Comparison of ENCODE assay signal across 10 mouse cellular contexts in genomic region chr8:120124836-120125389, GRCm38 (mm10). TPM values are rescaled to one million over a fixed set of nuclear protein-coding genes. Genes with fewer than 3 reads are reported as not detected.
DNase-seq lines count a peak whose midpoint lies in the region; ATAC-seq and TF ChIP-seq lines count a peak whose summit lies in the region.
"Had no signal": no experiment of that assay in that cellular context is flagged by ENCODE, and none has a peak within 500 bp of the region (broad histone marks: within the 10 kb centered on the region; RNA-seq: fewer than 3 reads in every experiment).

No protein-coding gene starts in this region.

- TF ChIP-seq POLR2A in brain, embryonic 14.5 days (IDR thresholded peaks at IDR 0.05; ENCODE audit: borderline replicate concordance, extremely low read depth, insufficient read depth, insufficient read length, poor library complexity, severe bottlenecking), result no peak

- ATAC-seq in heart, embryonic 15.5 days (replicated peaks; ENCODE audit: insufficient number of reproducible peaks, insufficient read depth, low FRiP score, low read depth), result no peak
- peak; percentile 19; the same call in 1 of the 2 replicates for ATAC-seq in forebrain, embryonic 13.5 days
- ATAC-seq: activated CD4-positive, CD25-positive, alpha-beta regulatory T cell, adult 4 months; liver, embryonic 12.5 days had no signal

- no peaks in the 10 kb centered on the region for H3K9me3 ChIP-seq in heart, embryonic 15.5 days (replicated peaks)
- H3K9me3 ChIP-seq in forebrain, embryonic 13.5 days (replicated peaks), result no peaks in the 10 kb centered on the region
- no peaks in the 10 kb centered on the region for H3K9me3 ChIP-seq in midbrain, embryonic 10.5 days (replicated peaks)
- H3K9me3 ChIP-seq: liver, embryonic 12.5 days had no signal

- H3K4me3 ChIP-seq in heart, embryonic 15.5 days, result no peak overlapping the region
- no peak overlapping the region for H3K4me3 ChIP-seq in forebrain, embryonic 13.5 days
- no peak overlapping the region for H3K4me3 ChIP-seq in midbrain, embryonic 10.5 days
- H3K4me3 ChIP-seq: liver, embryonic 12.5 days had no signal

- TF ChIP-seq CTCF in brain, embryonic 14.5 days (IDR thresholded peaks at IDR 0.05; ENCODE audit: borderline replicate concordance, extremely low read depth, insufficient read depth, insufficient read length), result no peak

- no peak overlapping the region for H3K9ac ChIP-seq in heart, embryonic 15.5 days
- no peak overlapping the region for H3K9ac ChIP-seq in forebrain, embryonic 13.5 days
- H3K9ac ChIP-seq: liver, embryonic 12.5 days had no signal

- H3K4me2 ChIP-seq in heart, embryonic 15.5 days, result no peak overlapping the region
- H3K4me2 ChIP-seq in forebrain, embryonic 13.5 days, result no peak overlapping the region
- H3K4me2 ChIP-seq: liver, embryonic 12.5 days had no signal

- peaks cover 80% of the 10 kb centered on the region for H3K4me1 ChIP-seq in heart, embryonic 15.5 days (replicated peaks)
- H3K4me1 ChIP-seq in forebrain, embryonic 13.5 days, result peaks cover 27% of the 10 kb centered on the region
- peaks cover 68% of the 10 kb centered on the region for H3K4me1 ChIP-seq in midbrain, embryonic 10.5 days

- 72% methylated on average over 7 of the region's 7 CpGs for WGBS in heart, embryonic 15.5 days
- 43% methylated on average over 7 of the region's 7 CpGs for WGBS in forebrain, embryonic 13.5 days
- WGBS in midbrain, embryonic 10.5 days, result 53% methylated on average over 7 of the region's 7 CpGs

- peak overlapping the region; percentile 20; the same call in 1 of the 2 replicates for H3K27ac ChIP-seq in heart, embryonic 15.5 days
- no peak overlapping the region for H3K27ac ChIP-seq in forebrain, embryonic 13.5 days
- peak overlapping the region; percentile 63 for H3K27ac ChIP-seq in midbrain, embryonic 10.5 days (replicated peaks)
- H3K27ac ChIP-seq: liver, embryonic 12.5 days had no signal

- no peak for DNase-seq in heart, adult 9 months (ENCODE audit: low spot score in 2 of 2)
- peak; percentile 76 for DNase-seq in brain, embryonic 14.5 days (ENCODE audit: low read depth)
- peak; percentile 60 for DNase-seq in midbrain, embryonic 10.5 days (ENCODE audit: low spot score)
- no peak for DNase-seq in adrenal gland, postnatal 4 days (ENCODE audit: low spot score in 2 of 2)
- no peak for DNase-seq in yolk sac, embryonic 10.5 days (ENCODE audit: low spot score)
- DNase-seq: thymus, postnatal 14 days had no signal

- H3K36me3 ChIP-seq in heart, embryonic 15.5 days, result no peaks in the 10 kb centered on the region
- no peaks in the 10 kb centered on the region for H3K36me3 ChIP-seq in forebrain, embryonic 13.5 days (ENCODE audit: poor library complexity, severe bottlenecking)
- no peaks in the 10 kb centered on the region for H3K36me3 ChIP-seq in midbrain, embryonic 10.5 days
- H3K36me3 ChIP-seq: liver, embryonic 12.5 days had no signal

- no peaks in the 10 kb centered on the region for H3K27me3 ChIP-seq in heart, embryonic 15.5 days
- no peaks in the 10 kb centered on the region for H3K27me3 ChIP-seq in forebrain, embryonic 13.5 days
- H3K27me3 ChIP-seq in midbrain, embryonic 10.5 days (ENCODE audit: low read depth, poor library complexity, severe bottlenecking), result peaks cover 6% of the 10 kb centered on the region; the same call in 1 of the 2 replicates

RNA-seq across cellular contexts. Expression of gene 6430548M08Rik, which starts 11.0 kb away (rescaled TPM):
- polyA plus RNA-seq in heart, embryonic 15.5 days (2015; fragmentation: Nextera tagmentation; extraction: Ambion mirVana), result 6.6 and 8.3 TPM in 2 replicates
- 23.5 and 32.6 TPM in 2 replicates for polyA plus RNA-seq in brain, embryonic 14.5 days (2012; rRNA removed)
- 14.4 and 15.7 TPM in 2 replicates for polyA plus RNA-seq in forebrain, embryonic 13.5 days (2015; fragmentation: Nextera tagmentation; extraction: Ambion mirVana)
- polyA plus RNA-seq in midbrain, embryonic 10.5 days (2016; fragmentation: Nextera tagmentation; extraction: Ambion mirVana), result 5.8 and 11.0 TPM in 2 replicates
- 10 to 100 TPM; 52.7 to 59.3 TPM for total RNA-seq in adrenal gland, postnatal 4 days (2021)
- polyA plus RNA-seq: activated CD4-positive, CD25-positive, alpha-beta regulatory T cell, adult 4 months had no signal

RNA-seq across cellular contexts. Expression of gene Zdhhc7, which starts 23.6 kb away (rescaled TPM):
- polyA plus RNA-seq in heart, embryonic 15.5 days (2015; fragmentation: Nextera tagmentation; extraction: Ambion mirVana), result 30.7 and 38.6 TPM in 2 replicates
- polyA plus RNA-seq in brain, embryonic 14.5 days (2012; rRNA removed), result 35.1 and 36.6 TPM in 2 replicates
- 23.4 and 30.6 TPM in 2 replicates for polyA plus RNA-seq in forebrain, embryonic 13.5 days (2015; fragmentation: Nextera tagmentation; extraction: Ambion mirVana)
- 34.5 and 38.4 TPM in 2 replicates for polyA plus RNA-seq in midbrain, embryonic 10.5 days (2016; fragmentation: Nextera tagmentation; extraction: Ambion mirVana)
- 10 to 100 TPM; 46.4 to 48.9 TPM for total RNA-seq in adrenal gland, postnatal 4 days (2021)

RNA-seq across cellular contexts. Expression of gene Fam92b, which starts 52.4 kb away (rescaled TPM):
- 0.36 and 0.38 TPM in 2 replicates for polyA plus RNA-seq in heart, embryonic 15.5 days (2015; fragmentation: Nextera tagmentation; extraction: Ambion mirVana)
- polyA plus RNA-seq in brain, embryonic 14.5 days (2012; rRNA removed), result 1.3 and 1.7 TPM in 2 replicates
- polyA plus RNA-seq in forebrain, embryonic 13.5 days (2015; fragmentation: Nextera tagmentation; extraction: Ambion mirVana), result 1.4 and 1.9 TPM in 2 replicates
- polyA plus RNA-seq in midbrain, embryonic 10.5 days (2016; fragmentation: Nextera tagmentation; extraction: Ambion mirVana), result 2.6 and 3.3 TPM in 2 replicates
- total RNA-seq in adrenal gland, postnatal 4 days (2021), result 1 to 10 TPM; 1.6 to 2.3 TPM
- polyA plus RNA-seq: activated CD4-positive, CD25-positive, alpha-beta regulatory T cell, adult 4 months; liver, embryonic 12.5 days had no signal

Comparison
In these comparisons a context has a peak if more than half of its experiments do, and no peak if none do; other contexts are left out.
1. DNase-seq: peak in brain, embryonic 14.5 days (single experiment) and midbrain, embryonic 10.5 days (single experiment); none in heart, adult 9 months (0 of 2), adrenal gland, postnatal 4 days (0 of 2) and yolk sac, embryonic 10.5 days (single experiment).